Mouse (Mus musculus): ENCODE results near the gene Gnl1.

DNA sequence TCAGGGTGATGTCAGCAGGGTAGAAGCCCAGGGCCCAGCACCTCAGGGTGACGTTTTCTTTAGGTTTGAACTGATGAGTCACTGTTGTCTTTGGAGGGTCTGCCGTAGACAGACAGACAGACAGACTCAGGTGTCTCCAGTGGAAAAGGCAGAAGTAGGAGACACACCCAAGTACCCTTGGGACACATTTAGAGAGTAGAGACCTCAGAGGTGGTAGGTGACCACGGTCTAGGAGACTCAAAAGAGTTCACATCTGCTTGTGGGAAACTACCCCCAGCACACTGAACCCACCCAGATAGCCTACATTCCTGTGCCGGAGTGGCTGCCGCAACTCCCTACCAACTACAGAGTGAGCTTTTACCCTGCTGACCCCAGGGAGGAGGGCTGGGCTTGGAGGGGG lies 35.3 kb downstream of the Gnl1 start:
- TF ChIP-seq CTCF (IDR thresholded peaks at IDR 0.05; ENCODE audit: low read depth), result no peak
- no peak for TF ChIP-seq EP300 (IDR thresholded peaks at IDR 0.05; ENCODE audit: low read depth)
